Mouse (Mus musculus) 3T3-L1 (cell line): ENCODE results near the gene Btn2a2.

Source experiments
- DNase-seq: peaks from one replicate; pipeline ENCODE4 v3.0.0-alpha.2; 2015; ENCODE audit warnings: low read depth, low spot score

Gene Btn2a2

GRCm38 (mm10) chr13:23428166-23428993, 60.3 kb downstream of the Btn2a2 start:
- peak; percentile 69 for DNase-seq
